Mouse (Mus musculus) midbrain, embryonic 11.5 days (tissue): ENCODE results near the gene Rps9. TPM values are rescaled to one million over a fixed set of nuclear protein-coding genes. Genes with fewer than 3 reads are reported as not detected.
A peak's percentile ranks its signal among the peaks of the same experiment; 100 is the strongest.
"Not testable (repeated sequence)": the region's sequence is repeated elsewhere in the genome, so short reads cannot be mapped to it uniquely, and the experiment has no call there.

ENCODE experiments used
- ATAC-seq: fragments of 200-750 bp; cut with Nextera tagmentation; 2 replicates; pipeline ENCODE4 v1.8.0; 2017; ENCODE audit warnings: moderate TSS enrichment, moderate library complexity; ENCODE audit not compliant: low FRiP score
- DNase-seq: peaks from one replicate; pipeline ENCODE4 v3.0.0; 2015; ENCODE audit warnings: low spot score; ENCODE audit errors: missing footprints
- H3K27ac ChIP-seq: fragments of 300-500 bp; sonication (generic); 2 replicates; pipeline ENCODE4 v1.5.1; 2014; ENCODE audit warnings: low read depth, low read length
- H3K27me3 ChIP-seq: fragments of 300-500 bp; sonication (generic); 2 replicates; pipeline ENCODE4 v1.6.1; 2014; ENCODE audit warnings: mild to moderate bottlenecking, low read length, moderate library complexity, mixed read lengths; ENCODE audit not compliant: control insufficient read depth, insufficient read depth
- H3K36me3 ChIP-seq: fragments of 300-500 bp; sonication (generic); 2 replicates; pipeline ENCODE4 v1.6.1; 2014; ENCODE audit warnings: mild to moderate bottlenecking, low read length, moderate library complexity, mixed read lengths; ENCODE audit not compliant: control insufficient read depth, insufficient read depth
- H3K4me1 ChIP-seq: fragments of 300-500 bp; sonication (generic); 2 replicates; pipeline ENCODE4 v1.6.1; 2014; ENCODE audit warnings: low read length; ENCODE audit not compliant: control insufficient read depth, insufficient read depth
- H3K4me2 ChIP-seq: fragments of 300-500 bp; sonication (generic); 2 replicates; pipeline ENCODE4 v1.6.1; 2014; ENCODE audit warnings: mild to moderate bottlenecking, moderate library complexity
- H3K4me3 ChIP-seq: fragments of 300-500 bp; sonication (generic); 2 replicates; pipeline ENCODE4 v1.5.1; 2014; ENCODE audit warnings: low read depth, low read length
- H3K9ac ChIP-seq: fragments of 300-500 bp; sonication (generic); 2 replicates; pipeline ENCODE4 v1.6.1; 2014; ENCODE audit warnings: low read length
- H3K9me3 ChIP-seq: fragments of 300-500 bp; sonication (generic); 2 replicates; pipeline ENCODE4 v1.6.1; 2016; ENCODE audit warnings: low read length; ENCODE audit not compliant: control insufficient read depth
- WGBS: fragments of 180-500 bp; shearing (Covaris S2); extraction: QIAGEN DNeasy Blood & Tissue Kit; methylation state at CpG from one replicate; pipeline ENCODE4 v1.1.7; 2014; 5-methylcytosine and 5-hydroxymethylcytosine counted together
- polyA plus RNA-seq: library from polyadenylated mRNA; unstranded; fragments of >200 nt; fragmentation: Nextera tagmentation; extraction: Ambion mirVana; gene quantifications from 2 replicates; pipeline ENCODE4 v1.2.1, GENCODE M21; 2014

Gene Rps9
- polyA plus RNA-seq, 1 experiment from 2014 or later = 1,271 TPM

GRCm38 (mm10) chr7:3706343-3706934 is 2.6 kb downstream of the Rps9 start:
- no peaks in the 10 kb centered on the region for H3K27me3 ChIP-seq
- peaks cover 9% of the 10 kb centered on the region; the same call in 1 of the 2 replicates for H3K36me3 ChIP-seq
- peak overlapping the region; percentile 90 for H3K4me3 ChIP-seq
- H3K4me2 ChIP-seq = peak overlapping the region; percentile 96
- no peaks in the 10 kb centered on the region for H3K9me3 ChIP-seq
- WGBS = 63% methylated on average over 11 of the region's 11 CpGs
- ATAC-seq (no peak), DNase-seq (no peak)
- peak overlapping the region; percentile 84; the same call in 1 of the 2 replicates for H3K9ac ChIP-seq
- peaks cover 10% of the 10 kb centered on the region for H3K4me1 ChIP-seq
- H3K27ac ChIP-seq = no peak overlapping the region

GRCm38 (mm10) chr7:3707027-3707426 is 3.2 kb downstream of the Rps9 start:
- Histone ChIP-seq H3K27me3 (no peaks in the 10 kb centered on the region), H3K4me2 (no peak overlapping the region), H3K9me3 (no peaks in the 10 kb centered on the region), H3K4me1 (peaks cover 10% of the 10 kb centered on the region), H3K9ac (no peak overlapping the region), H3K27ac (no peak overlapping the region), H3K36me3 (peaks cover 9% of the 10 kb centered on the region; the same call in 1 of the 2 replicates), H3K4me3 (no peak overlapping the region)
- DNase-seq = no peak
- ATAC-seq = no peak
- WGBS = 74% methylated on average over 4 of the region's 4 CpGs

GRCm38 (mm10) chr7:3707568-3708413 is 4.0 kb downstream of the Rps9 start:
- no peak for DNase-seq
- H3K27ac ChIP-seq = no peak overlapping the region

GRCm38 (mm10) chr7:3708447-3708980 is 4.7 kb downstream of the Rps9 start:
- WGBS = 45% methylated on average over 5 of the region's 5 CpGs
- H3K4me3 ChIP-seq, ATAC-seq, H3K36me3 ChIP-seq, H3K27me3 ChIP-seq, H3K27ac ChIP-seq, H3K9me3 ChIP-seq, H3K4me2 ChIP-seq, H3K4me1 ChIP-seq, H3K9ac ChIP-seq, DNase-seq: not testable (repeated sequence)

More at GRCm38 (mm10) chr7:3707568-3708413, 4.0 kb downstream of the Rps9 start:
- H3K4me3 ChIP-seq = no peak overlapping the region
- H3K9me3 ChIP-seq = no peaks in the 10 kb centered on the region
- H3K9ac ChIP-seq = no peak overlapping the region
- H3K4me2 ChIP-seq = no peak overlapping the region
- peaks cover 9% of the 10 kb centered on the region; the same call in 1 of the 2 replicates for H3K36me3 ChIP-seq
- 17% methylated on average over 7 of the region's 7 CpGs for WGBS
- no peaks in the 10 kb centered on the region for H3K27me3 ChIP-seq
- H3K4me1 ChIP-seq = peaks cover 10% of the 10 kb centered on the region
- no peak for ATAC-seq

GRCm38 (mm10) chr7:3709000-3709399 is 5.2 kb downstream of the Rps9 start:
- 85% methylated on average over 1 of the region's 1 CpGs for WGBS
- Histone ChIP-seq H3K9ac (no peak overlapping the region), H3K36me3 (peaks cover 9% of the 10 kb centered on the region; the same call in 1 of the 2 replicates), H3K4me2 (no peak overlapping the region), H3K9me3 (no peaks in the 10 kb centered on the region), H3K4me3 (no peak overlapping the region), H3K27me3 (no peaks in the 10 kb centered on the region), H3K4me1 (peaks cover 10% of the 10 kb centered on the region), H3K27ac (no peak overlapping the region)
- DNase-seq = no peak
- ATAC-seq = no peak

GRCm38 (mm10) chr7:3712264-3712942 is 8.6 kb downstream of the Rps9 start:
- DNase-seq = no peak
- Histone ChIP-seq H3K36me3 (no peaks in the 10 kb centered on the region), H3K9me3 (no peaks in the 10 kb centered on the region), H3K4me2 (no peak overlapping the region), H3K4me3 (no peak overlapping the region), H3K9ac (no peak overlapping the region), H3K4me1 (no peaks in the 10 kb centered on the region), H3K27me3 (no peaks in the 10 kb centered on the region), H3K27ac (no peak overlapping the region)
- 29% methylated on average over 5 of the region's 5 CpGs for whole genome bisulfite sequencing
- no peak for ATAC-seq

- no peaks in the 10 kb centered on the region for H3K27me3 ChIP-seq
- no peak overlapping the region for H3K27ac ChIP-seq
- no peaks in the 10 kb centered on the region for H3K9me3 ChIP-seq
- 75% methylated on average over 1 of the region's 1 CpGs for WGBS
- H3K4me2 ChIP-seq = no peak overlapping the region
- H3K9ac ChIP-seq = no peak overlapping the region
- H3K4me1 ChIP-seq = no peaks in the 10 kb centered on the region
- ATAC-seq (no peak), DNase-seq (no peak)
- no peaks in the 10 kb centered on the region for H3K36me3 ChIP-seq
- no peak overlapping the region for H3K4me3 ChIP-seq
Measured at GRCm38 (mm10) chr7:3715249-3715648, 11.5 kb downstream of the Rps9 start.

- not testable (repeated sequence) for H3K9ac ChIP-seq, H3K4me1 ChIP-seq, H3K9me3 ChIP-seq, ATAC-seq, H3K4me3 ChIP-seq, DNase-seq, H3K27me3 ChIP-seq, H3K27ac ChIP-seq, H3K4me2 ChIP-seq, H3K36me3 ChIP-seq
- no CpG with 5 or more reads among the region's 3 CpGs for WGBS
Measured at GRCm38 (mm10) chr7:3720268-3720667, 16.5 kb downstream of the Rps9 start, which contains the start of gene Pirb. Pirb (minus strand) TSS chr7:3720391.
